ENCODE assay signal across 8 mouse cellular contexts in genomic region chr17:44151130-44151529, GRCm38 (mm10). TPM values are rescaled to one million over a fixed set of nuclear protein-coding genes. Genes with fewer than 3 reads are reported as not detected.
DNase-seq lines count a peak whose midpoint lies in the region; ATAC-seq and TF ChIP-seq lines count a peak whose summit lies in the region.

No protein-coding gene starts in this region.

- intact Hi-C loops in heart, adult 2 months (cut with DNase I): loop anchor here (1.0 kb wide), 2 partner anchors 37 to 105 kb away; partner anchors contain the start of gene Clic5

- 62% methylated on average over 3 of the region's 3 CpGs for WGBS in heart, adult 2 months
- 53% methylated on average over 3 of the region's 3 CpGs for WGBS in heart, embryonic 12.5 days
- 76% methylated on average over 3 of the region's 3 CpGs for WGBS in spleen, adult 2 months
- 77% methylated on average over 3 of the region's 3 CpGs for WGBS in kidney, postnatal 0 days
- WGBS in olfactory bulb, adult 2 months: 78% methylated on average over 3 of the region's 3 CpGs
- WGBS in forebrain, embryonic 10.5 days: 69% methylated on average over 3 of the region's 3 CpGs

- DNase-seq in heart, adult 2 months: peak; percentile 38 to 73
- no peak for DNase-seq in spleen, adult 2 months (ENCODE audit: low read depth in 1 of 2, low spot score in 2 of 2)
- DNase-seq in spleen, adult 12 weeks (ENCODE audit: low spot score): no peak
- peak; percentile 38 for DNase-seq in embryo, embryonic 11 days
- peak; percentile 45 for DNase-seq in kidney, postnatal 0 days (ENCODE audit: low spot score)
- DNase-seq in forebrain, embryonic 10.5 days (ENCODE audit: extremely low spot score, low spot score): no peak

- peak; percentile 90 for TF ChIP-seq CTCF in heart, adult 2 months (IDR thresholded peaks at IDR 0.05)
- peak; percentile 50; the same call in 1 of the 2 replicates for TF ChIP-seq CTCF in spleen, adult 2 months (IDR thresholded peaks at IDR 0.05; ENCODE audit: extremely low read depth, insufficient read depth, insufficient read length, insufficient replicate concordance)
- TF ChIP-seq CTCF in kidney, postnatal 0 days (IDR thresholded peaks at IDR 0.05; ENCODE audit: low read depth): peak; percentile 77
- TF ChIP-seq CTCF in olfactory bulb, adult 2 months (IDR thresholded peaks at IDR 0.05; ENCODE audit: insufficient read depth, low read depth, low read length): 0 out of 2 replicates have a peak, but pooled peaks have one; percentile 27

- H3K4me2 ChIP-seq in heart, embryonic 12.5 days: no peak overlapping the region
- H3K4me2 ChIP-seq in kidney, postnatal 0 days (ENCODE audit: low read length): no peak overlapping the region

- no peak for ATAC-seq in heart, embryonic 12.5 days (ENCODE audit: insufficient number of reproducible peaks, low FRiP score)
- ATAC-seq in kidney, postnatal 0 days (replicated peaks; ENCODE audit: low FRiP score, low read depth): no peak

- H3K27ac ChIP-seq in heart, adult 2 months: peak overlapping the region; percentile 78; the same call in 1 of the 2 replicates
- no peak overlapping the region for H3K27ac ChIP-seq in heart, embryonic 12.5 days (ENCODE audit: poor library complexity, severe bottlenecking)
- no peak overlapping the region for H3K27ac ChIP-seq in spleen, adult 2 months (ENCODE audit: insufficient read depth, low read length)
- H3K27ac ChIP-seq in kidney, postnatal 0 days: no peak overlapping the region
- no peak overlapping the region for H3K27ac ChIP-seq in olfactory bulb, adult 2 months (ENCODE audit: insufficient read depth, low read depth, low read length)
- no peak overlapping the region for H3K27ac ChIP-seq in forebrain, embryonic 10.5 days

- 0 out of 2 replicates have a peak, but pooled peaks have one; percentile 14 for TF ChIP-seq EP300 in heart, adult 2 months (IDR thresholded peaks at IDR 0.05; ENCODE audit: insufficient read depth, low read depth, low read length)

- H3K79me2 ChIP-seq in heart, adult 2 months (replicated peaks; ENCODE audit: control insufficient read depth, insufficient read depth, low read length): no peaks in the 10 kb centered on the region

- no peaks in the 10 kb centered on the region for H3K9me3 ChIP-seq in heart, embryonic 12.5 days (replicated peaks)
- no peaks in the 10 kb centered on the region for H3K9me3 ChIP-seq in kidney, postnatal 0 days (replicated peaks; ENCODE audit: low read length)
- no peaks in the 10 kb centered on the region for H3K9me3 ChIP-seq in forebrain, embryonic 10.5 days

- H3K4me1 ChIP-seq in heart, adult 2 months (ENCODE audit: control insufficient read depth, insufficient read depth, low read length): peaks cover 3% of the 10 kb centered on the region; the same call in 1 of the 2 replicates
- H3K4me1 ChIP-seq in heart, embryonic 12.5 days (replicated peaks): peaks cover 20% of the 10 kb centered on the region
- no peaks in the 10 kb centered on the region for H3K4me1 ChIP-seq in spleen, adult 2 months (ENCODE audit: control insufficient read depth, insufficient read depth, insufficient read length)
- H3K4me1 ChIP-seq in kidney, postnatal 0 days (replicated peaks; ENCODE audit: insufficient read depth, low read length): no peaks in the 10 kb centered on the region
- no peaks in the 10 kb centered on the region for H3K4me1 ChIP-seq in olfactory bulb, adult 2 months (ENCODE audit: control insufficient read depth, insufficient read depth, low read length)
- H3K4me1 ChIP-seq in forebrain, embryonic 10.5 days: no peaks in the 10 kb centered on the region

- no peak for TF ChIP-seq POLR2A in heart, adult 2 months (IDR thresholded peaks at IDR 0.05; ENCODE audit: insufficient read depth, low read depth, low read length)
- no peak for TF ChIP-seq POLR2A in spleen, adult 2 months (IDR thresholded peaks at IDR 0.05; ENCODE audit: low read depth, low read length)
- no peak for TF ChIP-seq POLR2A in olfactory bulb, adult 2 months (IDR thresholded peaks at IDR 0.05; ENCODE audit: insufficient read depth, low read depth, low read length)

- H3K9ac ChIP-seq in heart, adult 2 months (ENCODE audit: low read depth, low read length): no peak overlapping the region
- H3K9ac ChIP-seq in heart, embryonic 12.5 days: no peak overlapping the region
- H3K9ac ChIP-seq in kidney, postnatal 0 days (ENCODE audit: low read depth, low read length): no peak overlapping the region

- no peaks in the 10 kb centered on the region for H3K27me3 ChIP-seq in heart, adult 2 months (ENCODE audit: control insufficient read depth, insufficient read depth, low read length)
- H3K27me3 ChIP-seq in heart, embryonic 12.5 days (replicated peaks): no peaks in the 10 kb centered on the region
- no peaks in the 10 kb centered on the region for H3K27me3 ChIP-seq in spleen, adult 2 months (ENCODE audit: control insufficient read depth, insufficient read depth, low read length)
- no peaks in the 10 kb centered on the region for H3K27me3 ChIP-seq in kidney, postnatal 0 days (ENCODE audit: insufficient read depth, low read length)
- H3K27me3 ChIP-seq in forebrain, embryonic 10.5 days (ENCODE audit: poor library complexity, severe bottlenecking): no peaks in the 10 kb centered on the region

- no peaks in the 10 kb centered on the region for H3K36me3 ChIP-seq in heart, adult 2 months (ENCODE audit: control insufficient read depth, insufficient read depth, low read length)
- no peaks in the 10 kb centered on the region for H3K36me3 ChIP-seq in heart, embryonic 12.5 days
- no peaks in the 10 kb centered on the region for H3K36me3 ChIP-seq in spleen, adult 2 months (ENCODE audit: control insufficient read depth, insufficient read depth, low read length)
- H3K36me3 ChIP-seq in kidney, postnatal 0 days (ENCODE audit: insufficient read depth, low read length): no peaks in the 10 kb centered on the region
- no peaks in the 10 kb centered on the region for H3K36me3 ChIP-seq in forebrain, embryonic 10.5 days (replicated peaks)

- no peak overlapping the region for H3K4me3 ChIP-seq in heart, adult 2 months
- H3K4me3 ChIP-seq in heart, embryonic 12.5 days: no peak overlapping the region
- no peak overlapping the region for H3K4me3 ChIP-seq in spleen, adult 2 months (ENCODE audit: extremely low read depth, insufficient read depth, insufficient read length)
- no peak overlapping the region for H3K4me3 ChIP-seq in kidney, postnatal 0 days (replicated peaks; ENCODE audit: low read depth, low read length)
- H3K4me3 ChIP-seq in olfactory bulb, adult 2 months (ENCODE audit: insufficient read depth, low read depth, low read length): no peak overlapping the region
- H3K4me3 ChIP-seq in forebrain, embryonic 10.5 days: no peak overlapping the region

RNA-seq across cellular contexts. Expression of gene Clic5, which starts 37.3 kb away (rescaled TPM):
- 100 to 1,000 TPM; 128 to 171 TPM for total RNA-seq in heart, adult 2 months (2021)
- 33.2 and 61.4 TPM in 2 replicates for polyA plus RNA-seq in heart, adult 2 months (2012; rRNA removed)
- 10.2 and 10.6 TPM in 2 replicates for polyA plus RNA-seq in heart, embryonic 12.5 days (2016; fragmentation: Nextera tagmentation; extraction: Ambion mirVana)
- polyA plus RNA-seq in spleen, adult 2 months (2012; rRNA removed): 5.5 and 5.6 TPM in 2 replicates
- 9.8 and 10.4 TPM in 2 replicates for polyA plus RNA-seq in kidney, postnatal 0 days (2015; fragmentation: Nextera tagmentation; extraction: Ambion mirVana)
- polyA plus RNA-seq in olfactory bulb, adult 2 months (2012; ENCODE audit: insufficient read depth, insufficient read length, low replicate concordance, missing spikeins): not detected in 2 replicates
- 0.11 and 0.12 TPM in 2 replicates for polyA plus RNA-seq in forebrain, embryonic 10.5 days (2016; fragmentation: Nextera tagmentation; extraction: Ambion mirVana)

RNA-seq across cellular contexts. Expression of gene Enpp4, which starts 45.5 kb away (rescaled TPM):
- total RNA-seq in heart, adult 2 months (2021): 10 to 100 TPM; 21.6 to 24.6 TPM
- 8.5 and 18.2 TPM in 2 replicates for polyA plus RNA-seq in heart, adult 2 months (2012; rRNA removed)
- 7.2 and 8.1 TPM in 2 replicates for polyA plus RNA-seq in heart, embryonic 12.5 days (2016; fragmentation: Nextera tagmentation; extraction: Ambion mirVana)
- 3.3 and 3.4 TPM in 2 replicates for polyA plus RNA-seq in spleen, adult 2 months (2012; rRNA removed)
- polyA plus RNA-seq in kidney, postnatal 0 days (2015; fragmentation: Nextera tagmentation; extraction: Ambion mirVana): 6.4 and 7.0 TPM in 2 replicates
- polyA plus RNA-seq in olfactory bulb, adult 2 months (2012; ENCODE audit: insufficient read depth, insufficient read length, low replicate concordance, missing spikeins): not detected in 2 replicates
- polyA plus RNA-seq in forebrain, embryonic 10.5 days (2016; fragmentation: Nextera tagmentation; extraction: Ambion mirVana): 2.9 and 3.5 TPM in 2 replicates

Comparison
In these comparisons a context has a peak if more than half of its experiments do, and no peak if none do; other contexts are left out.
1. DNase-seq: peak in heart, adult 2 months (2 of 2), embryo, embryonic 11 days (single experiment) and kidney, postnatal 0 days (single experiment); none in spleen, adult 2 months (0 of 2), spleen, adult 12 weeks (single experiment) and forebrain, embryonic 10.5 days (single experiment).
2. CTCF ChIP-seq: peak in every context shown above with its lines; median percentile 90 in heart, adult 2 months; 77 in kidney, postnatal 0 days; 50 in spleen, adult 2 months; 27 in olfactory bulb, adult 2 months.